Mouse (Mus musculus) limb, embryonic 10.5 days (tissue): ENCODE data around the gene Ddx39. TPM values are rescaled to one million over a fixed set of nuclear protein-coding genes. Genes with fewer than 3 reads are reported as not detected.

Source experiments
- DNase-seq: peaks from one replicate; pipeline ENCODE4 v3.0.0-alpha.2; 2017; ENCODE audit warnings: low spot score
- H3K27ac ChIP-seq: fragments of 300-500 bp; sonication (generic); 2 replicates; pipeline ENCODE4 v1.5.1; 2016; ENCODE audit warnings: mild to moderate bottlenecking
- H3K27me3 ChIP-seq: fragments of 300-500 bp; sonication (generic); 2 replicates; pipeline ENCODE4 v1.6.1; 2016; ENCODE audit warnings: low read depth, mild to moderate bottlenecking; ENCODE audit not compliant: poor library complexity, severe bottlenecking
- H3K36me3 ChIP-seq: fragments of 300-500 bp; sonication (generic); 2 replicates; pipeline ENCODE4 v1.6.1; 2016; ENCODE audit warnings: mild to moderate bottlenecking, moderate library complexity
- H3K4me1 ChIP-seq: fragments of 300-500 bp; sonication (generic); 2 replicates; pipeline ENCODE4 v1.6.1; 2016
- H3K4me3 ChIP-seq: fragments of 300-500 bp; sonication (generic); 2 replicates; pipeline ENCODE4 v1.5.1; 2016; ENCODE audit warnings: mild to moderate bottlenecking, moderate library complexity
- H3K9me3 ChIP-seq: fragments of 300-500 bp; sonication (generic); replicated peaks from 2 replicates; pipeline ENCODE4 v1.6.1; 2016; ENCODE audit warnings: mild to moderate bottlenecking
- WGBS: fragments of 180-500 bp; shearing (Covaris S2); methylation state at CpG from one replicate; pipeline ENCODE4 v1.1.7; 2016; 5-methylcytosine and 5-hydroxymethylcytosine counted together
- polyA plus RNA-seq: library from polyadenylated mRNA; unstranded; fragments of >200 nt; fragmentation: Nextera tagmentation; extraction: Ambion mirVana; gene quantifications from 2 replicates; pipeline ENCODE4 v1.2.1, GENCODE M21; 2016

The Ddx39 gene
- polyA plus RNA-seq, 1 experiment from 2014 or later, result 295 TPM

GRCm38 (mm10) chr8:83744070-83744469 lies 29.1 kb downstream of the Ddx39 start:
- H3K36me3 ChIP-seq, result no peaks in the 10 kb centered on the region
- DNase-seq, result no peak
- H3K4me1 ChIP-seq, result peaks cover 47% of the 10 kb centered on the region
- no peak overlapping the region for H3K4me3 ChIP-seq
- peaks cover 55% of the 10 kb centered on the region for H3K27me3 ChIP-seq
- WGBS, result 84% methylated on average over 4 of the region's 4 CpGs
- no peaks in the 10 kb centered on the region for H3K9me3 ChIP-seq
- no peak overlapping the region for H3K27ac ChIP-seq

DNA sequence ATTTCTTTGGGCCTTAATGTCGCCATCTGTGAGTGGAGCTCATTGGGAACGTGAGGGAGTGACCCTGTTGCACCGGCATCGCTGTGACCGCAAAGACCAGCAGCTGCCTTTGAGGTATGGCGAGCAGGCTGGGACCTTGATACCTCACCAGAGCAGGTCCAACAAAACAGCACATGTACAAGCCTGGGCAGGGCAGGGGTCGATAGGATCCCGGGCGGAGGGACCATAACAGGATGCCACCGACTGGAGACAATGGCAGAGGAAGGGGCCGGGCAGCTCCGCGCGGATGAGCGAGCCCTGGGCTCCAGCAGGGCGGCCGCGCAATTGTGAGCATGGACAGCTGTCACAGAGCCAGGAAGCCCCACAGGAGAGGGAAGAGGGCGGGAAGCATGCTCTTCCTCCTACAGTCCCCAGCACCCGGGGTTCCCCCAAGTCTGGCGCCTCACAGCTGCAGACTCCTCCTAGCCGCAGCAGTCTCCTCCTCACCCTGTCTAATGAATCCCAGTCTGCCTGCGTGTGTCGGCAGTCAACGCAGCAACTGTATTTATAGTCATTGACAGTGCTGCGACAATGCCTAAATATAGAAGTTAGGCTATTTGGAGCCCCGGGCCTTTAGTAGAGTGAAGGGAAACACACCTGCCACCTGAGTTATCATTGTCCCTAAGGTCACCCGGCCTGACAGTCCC lies 32.8 kb downstream of the Ddx39 start:
- 3% methylated on average over 28 of the region's 28 CpGs for WGBS
- peak; percentile 66 for DNase-seq
- H3K4me1 ChIP-seq, result peaks cover 18% of the 10 kb centered on the region
- H3K27ac ChIP-seq, result peak overlapping the region; percentile 22; the same call in 1 of the 2 replicates
- peaks cover 46% of the 10 kb centered on the region for H3K27me3 ChIP-seq
- no peaks in the 10 kb centered on the region for H3K36me3 ChIP-seq
- H3K4me3 ChIP-seq, result peak overlapping the region; percentile 48
- H3K9me3 ChIP-seq, result no peaks in the 10 kb centered on the region

GRCm38 (mm10) chr8:83748708-83749107 lies 33.7 kb downstream of the Ddx39 start:
- H3K4me3 ChIP-seq, result no peak overlapping the region
- 46% methylated on average over 3 of the region's 3 CpGs for WGBS
- H3K27me3 ChIP-seq, result peaks cover 46% of the 10 kb centered on the region

DNA sequence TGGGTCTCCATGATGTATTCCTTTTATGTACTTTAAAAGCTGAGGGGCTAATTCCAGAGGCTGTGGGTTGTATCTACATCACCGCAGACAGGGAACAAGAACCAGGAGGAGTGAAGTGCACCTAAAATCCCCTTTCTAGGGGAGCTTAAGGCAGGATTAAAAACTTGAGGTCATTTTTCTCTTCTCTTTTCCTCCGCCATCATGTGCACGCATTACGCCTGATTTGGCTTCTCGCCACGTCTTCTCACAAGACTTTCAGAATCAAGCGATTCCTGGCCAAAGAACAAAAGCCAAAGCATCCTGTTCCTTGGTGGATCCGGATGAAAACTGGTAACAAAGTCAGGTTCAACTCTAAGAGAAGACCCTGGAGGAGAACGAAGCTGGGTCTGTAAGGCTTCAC lies 34.3 kb downstream of the Ddx39 start:
- no peak overlapping the region for H3K27ac ChIP-seq
- WGBS, result 95% methylated on average over 9 of the region's 9 CpGs
- H3K4me1 ChIP-seq, result peaks cover 18% of the 10 kb centered on the region
- H3K27me3 ChIP-seq, result peaks cover 46% of the 10 kb centered on the region
- no peaks in the 10 kb centered on the region for H3K36me3 ChIP-seq
- DNase-seq, result no peak
- no peak overlapping the region for H3K4me3 ChIP-seq
- H3K9me3 ChIP-seq, result no peaks in the 10 kb centered on the region

More at GRCm38 (mm10) chr8:83748708-83749107, 33.7 kb downstream of the Ddx39 start:
- H3K36me3 ChIP-seq, result no peaks in the 10 kb centered on the region
- no peaks in the 10 kb centered on the region for H3K9me3 ChIP-seq
- H3K27ac ChIP-seq, result no peak overlapping the region
- DNase-seq, result no peak
- H3K4me1 ChIP-seq, result peaks cover 18% of the 10 kb centered on the region

- DNase-seq, result no peak
- WGBS, result 62% methylated on average over 2 of the region's 3 CpGs
These were observed 39.2 kb downstream of the Ddx39 start for GRCm38 (mm10) chr8:83754149-83754548.

GRCm38 (mm10) chr8:83756273-83756672 lies 41.3 kb downstream of the Ddx39 start:
- 96% methylated on average over 3 of the region's 3 CpGs for WGBS

More at GRCm38 (mm10) chr8:83754149-83754548, 39.2 kb downstream of the Ddx39 start:
- no peak overlapping the region for H3K4me3 ChIP-seq
- H3K27ac ChIP-seq, result no peak overlapping the region
- no peaks in the 10 kb centered on the region for H3K4me1 ChIP-seq
- H3K36me3 ChIP-seq, result no peaks in the 10 kb centered on the region
- H3K27me3 ChIP-seq, result peaks cover 7% of the 10 kb centered on the region
- H3K9me3 ChIP-seq, result no peaks in the 10 kb centered on the region

DNA sequence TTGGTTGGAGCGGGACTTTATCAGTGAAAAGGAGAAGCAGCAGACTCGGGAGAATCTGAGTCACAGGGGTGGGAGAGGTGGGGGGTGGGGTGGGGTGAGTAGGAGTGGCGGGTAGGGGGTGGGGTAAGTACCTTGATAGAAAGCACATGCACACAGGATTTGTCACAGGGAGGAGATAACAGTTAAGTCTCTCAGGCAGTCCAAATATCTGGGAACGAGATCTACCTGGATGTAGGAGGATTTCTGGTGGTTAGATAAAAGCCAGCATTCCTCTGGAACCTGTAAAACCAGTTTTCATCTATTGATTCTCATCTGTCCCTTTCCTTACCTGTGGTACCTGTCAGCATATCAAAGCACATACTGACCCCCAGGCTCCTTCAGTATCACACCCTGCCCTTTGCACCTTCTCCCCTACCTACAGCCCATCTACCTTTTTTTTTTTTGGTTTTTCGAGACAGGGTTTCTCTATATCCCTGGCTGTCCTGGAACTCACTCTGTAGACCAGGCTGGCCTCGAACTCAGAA lies 42.2 kb downstream of the Ddx39 start:
- Histone ChIP-seq H3K36me3 (no peaks in the 10 kb centered on the region), H3K4me3 (no peak overlapping the region), H3K9me3 (no peaks in the 10 kb centered on the region), H3K27ac (no peak overlapping the region), H3K4me1 (no peaks in the 10 kb centered on the region), H3K27me3 (peaks cover 2% of the 10 kb centered on the region; the same call in 1 of the 2 replicates)
- 78% methylated on average over 6 of the region's 6 CpGs for WGBS
- no peak for DNase-seq

More at GRCm38 (mm10) chr8:83756273-83756672, 41.3 kb downstream of the Ddx39 start:
- Histone ChIP-seq H3K4me3 (no peak overlapping the region), H3K4me1 (no peaks in the 10 kb centered on the region), H3K9me3 (no peaks in the 10 kb centered on the region), H3K27me3 (peaks cover 3% of the 10 kb centered on the region; the same call in 1 of the 2 replicates), H3K27ac (no peak overlapping the region), H3K36me3 (no peaks in the 10 kb centered on the region)
- DNase-seq, result no peak

DNA sequence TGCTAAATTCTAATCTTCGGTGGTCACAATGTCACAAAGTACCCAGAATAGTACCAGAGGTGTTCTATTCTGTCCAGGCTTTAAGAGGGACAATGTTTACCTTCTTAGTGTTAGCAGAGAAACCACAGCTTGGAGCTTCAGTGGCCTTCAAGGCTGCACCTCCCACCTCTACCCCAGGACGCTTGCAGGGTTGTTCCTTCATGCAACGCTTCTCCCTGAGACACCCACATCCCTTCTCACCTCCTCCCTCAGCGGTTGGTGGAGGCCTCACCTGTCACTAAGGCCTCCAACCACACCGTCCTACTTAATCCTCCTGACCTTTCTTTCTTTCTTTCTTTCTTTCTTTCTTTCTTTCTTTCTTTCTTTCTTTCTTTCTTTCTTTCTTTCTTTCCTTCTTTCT lies 43.3 kb downstream of the Ddx39 start:
- Histone ChIP-seq H3K4me3 (no peak overlapping the region), H3K27ac (no peak overlapping the region), H3K9me3 (no peaks in the 10 kb centered on the region), H3K27me3 (no peaks in the 10 kb centered on the region), H3K4me1 (no peaks in the 10 kb centered on the region), H3K36me3 (no peaks in the 10 kb centered on the region)
- DNase-seq, result no peak
- WGBS, result 54% methylated on average over 5 of the region's 5 CpGs

GRCm38 (mm10) chr8:83759231-83759759 lies 44.3 kb downstream of the Ddx39 start:
- Histone ChIP-seq H3K36me3 (no peaks in the 10 kb centered on the region), H3K4me1 (no peaks in the 10 kb centered on the region), H3K27me3 (no peaks in the 10 kb centered on the region), H3K4me3 (no peak overlapping the region), H3K27ac (no peak overlapping the region), H3K9me3 (no peaks in the 10 kb centered on the region)
- DNase-seq, result no peak
- WGBS, result 78% methylated on average over 2 of the region's 2 CpGs

DNA sequence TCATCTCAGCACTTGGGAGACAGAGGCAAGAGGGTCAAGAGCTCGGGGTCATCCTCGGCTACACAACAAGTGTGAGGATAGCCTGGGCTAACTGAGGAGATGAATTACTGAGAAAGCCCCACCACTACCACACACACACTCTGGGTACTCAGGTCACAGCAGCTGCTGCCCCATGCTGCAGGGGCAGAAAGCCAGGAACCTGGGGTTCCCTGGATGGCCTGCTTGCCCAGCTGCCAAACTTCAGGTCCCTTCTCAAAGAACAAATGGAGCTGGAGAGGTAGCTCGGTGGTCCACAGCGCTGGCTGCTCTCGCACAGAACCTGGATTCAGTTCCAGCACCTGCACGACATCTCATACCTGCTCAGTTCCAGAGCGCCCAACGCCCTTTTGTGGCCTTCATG lies 49.1 kb downstream of the Ddx39 start:
- Histone ChIP-seq H3K4me1 (no peaks in the 10 kb centered on the region), H3K4me3 (no peak overlapping the region), H3K27ac (no peak overlapping the region), H3K27me3 (no peaks in the 10 kb centered on the region), H3K9me3 (no peaks in the 10 kb centered on the region), H3K36me3 (no peaks in the 10 kb centered on the region)
- WGBS, result 95% methylated on average over 8 of the region's 8 CpGs
- DNase-seq, result no peak

GRCm38 (mm10) chr8:83764717-83765116 lies 49.7 kb downstream of the Ddx39 start:
- no peaks in the 10 kb centered on the region for H3K4me1 ChIP-seq
- no peak overlapping the region for H3K27ac ChIP-seq
- H3K9me3 ChIP-seq, result no peaks in the 10 kb centered on the region
- H3K4me3 ChIP-seq, result no peak overlapping the region
- 79% methylated on average over 2 of the region's 2 CpGs for WGBS
- no peaks in the 10 kb centered on the region for H3K36me3 ChIP-seq
- H3K27me3 ChIP-seq, result no peaks in the 10 kb centered on the region
- no peak for DNase-seq

- H3K27me3 ChIP-seq, result no peaks in the 10 kb centered on the region
- H3K27ac ChIP-seq, result no peak overlapping the region
- no peak for DNase-seq
- no peaks in the 10 kb centered on the region for H3K9me3 ChIP-seq
- no peak overlapping the region for H3K4me3 ChIP-seq
- H3K36me3 ChIP-seq, result no peaks in the 10 kb centered on the region
- H3K4me1 ChIP-seq, result no peaks in the 10 kb centered on the region
These were observed 50.7 kb downstream of the Ddx39 start for GRCm38 (mm10) chr8:83765663-83766062.

DNA sequence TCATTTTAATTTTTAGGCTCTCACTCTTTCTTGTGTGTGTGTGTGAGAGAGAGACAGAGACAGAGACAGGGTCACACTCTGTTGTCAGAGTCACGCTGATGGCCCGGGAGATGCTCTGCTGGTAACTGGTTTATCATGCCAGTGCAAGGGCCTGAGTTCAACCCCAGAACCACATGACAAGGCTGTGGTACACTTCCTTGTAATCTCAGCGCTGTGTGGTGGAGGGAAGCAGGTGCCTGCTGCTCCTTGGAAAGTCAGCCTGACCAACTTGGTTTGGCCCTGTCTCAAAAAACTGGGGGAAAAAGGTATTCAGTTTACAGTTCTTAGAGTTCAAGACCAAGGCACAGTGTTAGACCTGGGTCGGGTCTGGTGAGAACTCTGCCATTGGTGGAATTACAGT lies 52.5 kb downstream of the Ddx39 start:
- H3K4me1 ChIP-seq, result peaks cover 8% of the 10 kb centered on the region
- H3K4me3 ChIP-seq, result no peak overlapping the region
- no peak overlapping the region for H3K27ac ChIP-seq
- H3K36me3 ChIP-seq, result no peaks in the 10 kb centered on the region
- 86% methylated on average over 4 of the region's 4 CpGs for WGBS
- no peaks in the 10 kb centered on the region; the same call in 1 of the 2 replicates for H3K27me3 ChIP-seq
- no peak for DNase-seq
- H3K9me3 ChIP-seq, result no peaks in the 10 kb centered on the region
